Mouse (Mus musculus) limb, embryonic 13.5 days (tissue): ENCODE results near the gene Nat14. TPM values are rescaled to one million over a fixed set of nuclear protein-coding genes. Genes with fewer than 3 reads are reported as not detected.

ENCODE experiments used
- ATAC-seq: fragments of 200-750 bp; cut with Nextera tagmentation; 2 replicates; pipeline ENCODE4 v1.8.0; 2017; ENCODE audit warnings: low read depth, moderate number of reproducible peaks, moderate TSS enrichment; ENCODE audit not compliant: low FRiP score
- H3K27ac ChIP-seq: fragments of 300-500 bp; sonication (generic); 2 replicates; pipeline ENCODE4 v1.5.1; 2015; ENCODE audit warnings: inconsistent platforms, mild to moderate bottlenecking, moderate library complexity
- H3K27me3 ChIP-seq: fragments of 300-500 bp; sonication (generic); 2 replicates; pipeline ENCODE4 v1.6.1; 2015; ENCODE audit warnings: mild to moderate bottlenecking, inconsistent platforms
- H3K36me3 ChIP-seq: fragments of 300-500 bp; sonication (generic); 2 replicates; pipeline ENCODE4 v1.6.1; 2015; ENCODE audit warnings: inconsistent platforms, mild to moderate bottlenecking, moderate library complexity
- H3K4me1 ChIP-seq: fragments of 300-500 bp; sonication (generic); 2 replicates; pipeline ENCODE4 v1.6.1; 2015; ENCODE audit warnings: inconsistent platforms
- H3K4me2 ChIP-seq: fragments of 300-500 bp; sonication (generic); replicated peaks from 2 replicates; pipeline ENCODE4 v1.6.1; 2015; ENCODE audit warnings: inconsistent platforms, mild to moderate bottlenecking, moderate library complexity
- H3K4me3 ChIP-seq: fragments of 300-500 bp; sonication (generic); 2 replicates; pipeline ENCODE4 v1.5.1; 2015; ENCODE audit warnings: moderate library complexity, mild to moderate bottlenecking, inconsistent platforms
- H3K9ac ChIP-seq: fragments of 300-500 bp; sonication (generic); 2 replicates; pipeline ENCODE4 v1.6.1; 2015; ENCODE audit warnings: mild to moderate bottlenecking, inconsistent platforms
- H3K9me3 ChIP-seq: fragments of 300-500 bp; sonication (generic); 2 replicates; pipeline ENCODE4 v1.6.1; 2016; ENCODE audit warnings: inconsistent platforms
- WGBS: fragments of 180-500 bp; shearing (Covaris S2); methylation state at CpG from one replicate; pipeline ENCODE4 v1.1.7; 2015; 5-methylcytosine and 5-hydroxymethylcytosine counted together
- polyA plus RNA-seq: library from polyadenylated mRNA; unstranded; fragments of >200 nt; fragmentation: Nextera tagmentation; extraction: Ambion mirVana; gene quantifications from 2 replicates; pipeline ENCODE4 v1.2.1, GENCODE M21; 2015

Gene Nat14
- polyA plus RNA-seq, 1 experiment from 2014 or later, result 3.3 TPM

DNA sequence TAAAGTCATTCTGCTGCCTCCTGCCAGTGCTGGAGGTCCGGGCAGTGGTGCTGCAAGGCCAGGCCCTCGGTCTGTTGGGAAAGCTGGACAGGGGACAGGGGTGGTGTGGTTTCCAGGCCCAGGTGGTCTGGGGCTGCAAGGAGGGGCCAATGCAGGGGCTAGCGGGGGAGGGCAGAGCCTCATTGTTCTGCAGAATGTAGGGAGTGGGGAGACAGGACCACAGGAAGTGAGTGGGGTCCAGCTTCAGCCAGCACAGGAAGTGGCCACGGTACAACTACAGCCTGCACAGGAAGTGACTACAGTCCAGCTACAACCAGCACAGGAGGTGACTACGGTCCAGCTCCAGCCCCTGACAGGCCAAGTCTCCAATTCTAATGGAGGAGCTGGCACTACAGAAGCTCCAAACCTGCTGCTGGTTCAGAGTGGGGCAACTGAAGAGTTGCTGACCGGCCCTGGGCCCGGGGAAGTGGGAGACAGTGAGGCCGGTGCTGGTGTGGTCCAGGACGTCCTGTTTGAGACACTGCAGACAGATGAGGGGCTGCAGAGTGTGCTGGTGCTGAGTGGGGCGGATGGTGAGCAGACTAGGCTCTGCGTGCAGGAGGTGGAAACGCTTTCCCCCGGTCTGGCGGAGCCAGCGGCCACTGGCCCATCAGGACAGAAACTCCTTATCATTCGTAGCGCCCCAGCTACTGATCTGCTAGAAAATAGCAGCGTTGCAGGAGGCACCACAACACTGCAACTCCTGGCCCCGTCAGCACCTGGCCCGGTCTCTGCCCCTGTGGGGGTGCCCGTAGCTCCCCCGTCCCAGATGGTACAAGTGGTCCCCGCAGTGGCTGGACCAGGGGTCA lies 628 bp upstream of the Nat14 start:
- H3K4me3 ChIP-seq, result no peak overlapping the region
- H3K4me1 ChIP-seq, result peaks cover 64% of the 10 kb centered on the region
- H3K27ac ChIP-seq, result peak overlapping the region; percentile 94; the same call in 1 of the 2 replicates
- peak overlapping the region; percentile 16; the same call in 1 of the 2 replicates for H3K4me2 ChIP-seq
- no peak for ATAC-seq
- WGBS, result 56% methylated on average over 23 of the region's 23 CpGs
- H3K36me3 ChIP-seq, result peaks cover 43% of the 10 kb centered on the region
- no peaks in the 10 kb centered on the region for H3K27me3 ChIP-seq
- peak overlapping the region; percentile 8; the same call in 1 of the 2 replicates for H3K9ac ChIP-seq
- H3K9me3 ChIP-seq, result no peaks in the 10 kb centered on the region

GRCm38 (mm10) chr7:4922508-4922907 lies 680 bp downstream of the Nat14 start:
- Histone ChIP-seq H3K27me3 (no peaks in the 10 kb centered on the region), H3K36me3 (peaks cover 41% of the 10 kb centered on the region), H3K9ac (peak overlapping the region; percentile 62), H3K4me3 (peak overlapping the region; percentile 42), H3K4me1 (peaks cover 67% of the 10 kb centered on the region), H3K27ac (peak overlapping the region; percentile 94), H3K4me2 (peak overlapping the region; percentile 87), H3K9me3 (no peaks in the 10 kb centered on the region)
- WGBS, result under 1% methylated on average over 14 of the region's 14 CpGs
- peak; percentile 46 for ATAC-seq

DNA sequence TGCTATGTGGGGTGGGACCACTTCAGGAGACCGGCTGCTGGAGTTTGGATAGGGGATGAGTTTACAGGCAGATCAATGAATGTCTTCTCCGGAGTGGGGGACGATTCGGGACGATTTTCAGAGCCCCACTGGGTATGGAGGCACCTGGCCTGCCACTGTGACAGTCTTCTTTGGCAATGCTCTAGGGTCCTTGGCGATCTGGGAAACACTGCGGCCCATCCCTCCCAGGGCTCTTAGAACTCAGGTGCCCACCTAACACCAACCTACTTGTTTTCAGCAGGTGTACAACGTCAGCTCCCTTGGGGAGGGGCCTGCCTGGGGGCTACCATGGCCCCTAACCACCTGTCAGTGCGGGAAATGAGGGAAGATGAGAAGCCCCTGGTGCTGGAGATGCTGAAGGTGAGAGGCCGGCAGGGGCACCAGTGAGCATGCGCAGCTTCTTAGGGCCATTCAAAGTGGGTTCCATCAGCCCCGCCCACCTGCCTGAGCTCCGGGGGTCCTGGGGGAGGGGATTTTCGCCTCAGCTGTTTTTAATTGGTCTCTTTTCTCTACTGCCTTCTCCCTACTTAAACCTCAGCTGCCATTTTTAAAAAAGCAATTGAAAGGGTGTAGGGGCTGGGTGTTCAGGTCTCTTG lies 1.2 kb downstream of the Nat14 start:
- Histone ChIP-seq H3K36me3 (peaks cover 36% of the 10 kb centered on the region), H3K4me2 (peak overlapping the region; percentile 87), H3K9ac (peak overlapping the region; percentile 62), H3K9me3 (no peaks in the 10 kb centered on the region), H3K27ac (peak overlapping the region; percentile 94), H3K4me1 (peaks cover 73% of the 10 kb centered on the region), H3K27me3 (no peaks in the 10 kb centered on the region), H3K4me3 (peak overlapping the region; percentile 42)
- WGBS, result 2% methylated on average over 14 of the region's 14 CpGs
- ATAC-seq, result peak; percentile 10; the same call in 1 of the 2 replicates

GRCm38 (mm10) chr7:4923586-4924364 lies 1.9 kb downstream of the Nat14 start:
- H3K9ac ChIP-seq, result peak overlapping the region; percentile 67
- WGBS, result 5% methylated on average over 37 of the region's 37 CpGs
- H3K9me3 ChIP-seq, result no peaks in the 10 kb centered on the region
- peak overlapping the region; percentile 87 for H3K4me2 ChIP-seq
- peaks cover 73% of the 10 kb centered on the region for H3K4me1 ChIP-seq
- no peaks in the 10 kb centered on the region for H3K27me3 ChIP-seq
- peaks cover 29% of the 10 kb centered on the region for H3K36me3 ChIP-seq
- H3K27ac ChIP-seq, result peak overlapping the region; percentile 94
- no peak for ATAC-seq
- H3K4me3 ChIP-seq, result peak overlapping the region; percentile 42

DNA sequence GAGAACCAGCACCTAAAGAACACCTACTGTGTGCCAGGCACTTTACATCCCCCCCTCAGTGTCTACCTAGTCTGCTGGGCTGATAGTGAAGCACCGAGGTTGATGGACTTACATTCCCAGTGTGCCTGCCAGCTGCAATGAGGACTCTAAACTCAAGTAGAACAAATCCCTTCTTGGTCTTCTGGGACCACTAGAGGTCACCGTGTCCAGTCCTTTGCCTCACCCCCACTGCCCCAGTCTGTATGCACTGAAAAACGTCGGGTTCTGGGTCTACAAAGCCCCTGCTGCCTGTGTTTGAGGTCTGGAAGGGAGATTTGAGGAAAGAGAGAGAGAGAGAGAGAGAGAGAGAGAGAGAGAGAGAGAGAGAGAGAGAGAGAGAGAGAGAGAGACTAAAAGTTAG lies 2.7 kb downstream of the Nat14 start:
- H3K36me3 ChIP-seq, result peaks cover 22% of the 10 kb centered on the region
- ATAC-seq, result no peak

DNA sequence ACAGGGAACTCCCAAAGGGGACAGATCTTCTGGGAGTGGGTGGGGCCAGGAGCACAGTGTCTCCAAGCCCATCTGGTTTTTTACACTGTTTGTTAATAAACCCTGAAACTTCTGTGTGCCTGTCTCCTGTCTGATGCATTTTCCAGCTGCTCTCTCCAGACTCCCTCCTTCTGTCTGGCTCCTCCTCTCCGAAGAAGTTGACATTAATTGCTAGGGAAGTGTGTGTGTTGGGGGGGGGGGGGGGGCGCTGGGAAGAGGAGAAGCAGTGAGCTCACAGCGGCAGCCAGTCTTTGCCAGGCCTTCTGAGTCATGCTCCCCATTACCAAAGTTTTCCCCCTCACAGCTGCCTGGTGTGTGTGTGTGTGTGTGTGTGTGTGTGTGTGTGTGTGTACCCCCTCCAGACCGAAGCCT lies 3.1 kb downstream of the Nat14 start:
- ATAC-seq, result peak; percentile 44
- Histone ChIP-seq H3K4me1 (peaks cover 73% of the 10 kb centered on the region), H3K27ac (peak overlapping the region; percentile 94), H3K9ac (peak overlapping the region; percentile 50), H3K4me3 (no peak overlapping the region), H3K27me3 (no peaks in the 10 kb centered on the region), H3K4me2 (peak overlapping the region; percentile 87), H3K36me3 (peaks cover 18% of the 10 kb centered on the region), H3K9me3 (no peaks in the 10 kb centered on the region)
- WGBS, result 0% methylated on average over 3 of the region's 4 CpGs

More for the DNA sequence above, 2.7 kb downstream of the Nat14 start:
- peak overlapping the region; percentile 42; the same call in 1 of the 2 replicates for H3K4me3 ChIP-seq
- H3K9ac ChIP-seq, result peak overlapping the region; percentile 67
- peak overlapping the region; percentile 87 for H3K4me2 ChIP-seq
- no peaks in the 10 kb centered on the region for H3K9me3 ChIP-seq
- 1% methylated on average over 4 of the region's 4 CpGs for WGBS
- peak overlapping the region; percentile 94 for H3K27ac ChIP-seq
- peaks cover 73% of the 10 kb centered on the region for H3K4me1 ChIP-seq
- no peaks in the 10 kb centered on the region for H3K27me3 ChIP-seq

DNA sequence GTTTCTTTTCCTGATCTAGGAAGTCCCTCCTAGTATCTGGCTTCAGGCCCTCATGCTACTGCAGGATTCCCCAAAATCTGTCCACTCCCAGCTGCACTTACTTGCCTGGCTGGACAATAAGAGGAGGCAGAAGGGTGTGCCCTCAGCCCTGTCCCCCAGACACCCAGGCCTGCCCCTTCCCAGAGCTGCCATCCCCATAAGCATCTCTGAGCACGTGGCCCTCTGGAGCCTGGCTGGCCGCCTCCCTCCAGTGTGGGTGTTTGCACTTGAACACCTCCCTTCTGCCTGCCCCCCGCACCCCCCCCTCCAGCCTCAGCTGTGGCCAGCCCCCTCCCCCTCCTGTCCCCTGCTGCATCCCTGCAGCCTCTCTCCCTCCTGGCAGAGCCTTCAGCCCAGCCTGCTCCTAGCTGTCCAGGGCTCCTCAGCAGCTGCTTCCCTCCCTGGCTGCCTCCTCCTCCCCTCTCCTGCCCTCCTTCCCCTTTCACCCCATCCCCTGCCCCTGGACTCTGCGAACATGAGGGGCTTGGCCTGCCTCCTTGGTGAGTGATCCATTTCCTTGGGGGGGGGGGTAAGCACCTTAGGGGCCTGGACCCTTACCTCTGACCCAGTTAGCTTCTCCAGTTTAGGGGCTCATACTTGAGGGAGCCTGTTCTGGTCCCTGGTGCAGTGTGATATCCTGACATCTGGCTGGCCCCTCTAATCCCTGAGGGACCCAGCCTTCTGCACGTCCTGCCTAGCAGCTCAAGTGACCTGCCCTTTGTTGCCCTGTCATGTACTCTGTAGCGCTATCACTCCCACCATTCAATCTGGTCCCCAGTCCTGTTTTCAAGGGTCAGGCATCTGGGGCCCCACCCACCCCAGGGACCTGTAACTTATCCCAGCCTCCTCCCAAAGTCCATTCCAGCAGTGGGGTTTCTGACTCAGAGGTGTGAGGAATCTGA lies 3.9 kb downstream of the Nat14 start, which contains the start of gene Ssc5d:
TSS of gene Ssc5d (plus strand) at position 345 of the 941 bp plus-strand sequence.
- Histone ChIP-seq H3K27me3 (no peaks in the 10 kb centered on the region), H3K36me3 (peaks cover 9% of the 10 kb centered on the region), H3K4me3 (peak within 1 kb of the TSS; percentile 18), H3K9ac (peak within 1 kb of the TSS; percentile 67), H3K9me3 (no peaks in the 10 kb centered on the region), H3K4me2 (peak within 1 kb of the TSS; percentile 87), H3K27ac (peak within 1 kb of the TSS; percentile 94), H3K4me1 (peaks cover 73% of the 10 kb centered on the region)
- WGBS, result 12% methylated on average over 4 of the region's 6 CpGs
- peak; percentile 41 for ATAC-seq

- Histone ChIP-seq H3K27ac (peak overlapping the region; percentile 94; the same call in 1 of the 2 replicates), H3K4me1 (peaks cover 62% of the 10 kb centered on the region), H3K9ac (peak overlapping the region; percentile 50; the same call in 1 of the 2 replicates)
Measured at GRCm38 (mm10) chr7:4926849-4927248, 5.0 kb downstream of the Nat14 start.

DNA sequence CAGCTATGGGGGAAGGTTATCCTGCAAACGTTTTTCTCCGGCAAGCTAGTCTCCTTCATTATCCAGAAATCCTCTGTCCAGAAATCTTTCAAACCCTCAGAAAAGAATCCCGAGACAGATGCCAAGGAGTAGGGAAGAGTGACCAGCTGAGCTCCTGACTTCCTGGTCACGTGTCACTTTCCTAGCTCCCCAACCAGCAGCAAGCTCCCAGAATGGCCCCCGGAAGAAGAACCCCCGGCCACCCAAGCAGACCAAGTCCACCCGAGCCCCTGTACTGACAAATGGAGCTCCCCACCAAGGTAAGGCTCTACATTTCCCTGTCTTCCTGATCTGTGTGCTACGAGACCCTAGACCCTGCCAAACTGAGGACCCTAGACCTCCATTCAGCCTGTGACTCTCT lies 5.9 kb downstream of the Nat14 start:
- Histone ChIP-seq H3K4me2 (peak overlapping the region; percentile 87), H3K9ac (0 out of 2 replicates have a peak overlapping the region, but pooled peaks have one; percentile 0), H3K27ac (peak overlapping the region; percentile 94; the same call in 1 of the 2 replicates), H3K4me1 (peaks cover 53% of the 10 kb centered on the region), H3K4me3 (no peak overlapping the region), H3K9me3 (no peaks in the 10 kb centered on the region), H3K36me3 (no peaks in the 10 kb centered on the region), H3K27me3 (no peaks in the 10 kb centered on the region)
- WGBS, result 53% methylated on average over 8 of the region's 8 CpGs
- ATAC-seq, result no peak

More at GRCm38 (mm10) chr7:4926849-4927248, 5.0 kb downstream of the Nat14 start:
- no peak for ATAC-seq
- Histone ChIP-seq H3K4me2 (peak overlapping the region; percentile 87), H3K9me3 (no peaks in the 10 kb centered on the region), H3K36me3 (no peaks in the 10 kb centered on the region), H3K4me3 (peak overlapping the region; percentile 8; the same call in 1 of the 2 replicates), H3K27me3 (no peaks in the 10 kb centered on the region)
- WGBS, result 64% methylated on average over 16 of the region's 16 CpGs

- Histone ChIP-seq H3K4me2 (no peak overlapping the region), H3K4me1 (peaks cover 47% of the 10 kb centered on the region), H3K4me3 (no peak overlapping the region), H3K27me3 (no peaks in the 10 kb centered on the region), H3K9ac (0 out of 2 replicates have a peak overlapping the region, but pooled peaks have one; percentile 0), H3K9me3 (no peaks in the 10 kb centered on the region), H3K27ac (no peak overlapping the region), H3K36me3 (no peaks in the 10 kb centered on the region)
- no peak for ATAC-seq
- 65% methylated on average over 17 of the region's 17 CpGs for WGBS
Measured at GRCm38 (mm10) chr7:4928323-4928722, 6.5 kb downstream of the Nat14 start.
